Mouse (Mus musculus) activated CD4-positive, CD25-positive, alpha-beta regulatory T cell, adult 4 months (primary cell): ENCODE measurements around the gene Rasl10b. TPM values are rescaled to one million over a fixed set of nuclear protein-coding genes. Genes with fewer than 3 reads are reported as not detected.

Source experiments
- ATAC-seq: one replicate; pipeline ENCODE4 v1.8.0; 2017
- polyA plus RNA-seq, 2 experiments: library from polyadenylated mRNA; unstranded; fragments of 100-300 nt; shearing (Covaris generic); gene quantifications; one replicate each; pipeline ENCODE4 v1.2.1; 2017

The Rasl10b gene
- polyA plus RNA-seq, 2 experiments from 2014 or later = not detected

DNA sequence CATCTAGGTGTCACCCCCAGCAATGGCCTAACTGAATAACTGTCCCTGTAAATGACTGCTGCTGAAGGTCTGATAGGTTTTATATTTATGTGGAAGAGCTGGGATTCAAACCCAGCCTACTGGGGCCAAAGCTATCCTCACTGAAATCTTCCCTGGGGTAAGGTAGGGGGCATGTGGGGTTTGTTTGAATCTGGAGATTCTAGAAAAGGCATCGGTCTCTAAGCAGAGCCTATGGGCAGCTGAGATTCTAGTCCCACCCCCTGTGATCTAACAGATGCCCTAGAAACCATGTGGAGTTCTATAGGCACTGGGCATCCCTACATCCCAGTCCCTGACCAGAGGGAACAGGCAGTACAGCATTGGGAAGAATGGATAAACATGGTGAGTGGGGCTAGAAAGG is 28.4 kb downstream of the Rasl10b start, which contains the start of gene 1700020L24Rik:
TSS of gene 1700020L24Rik (plus strand) at position 301 of the 400 bp plus-strand sequence.
- ATAC-seq = no peak

DNA sequence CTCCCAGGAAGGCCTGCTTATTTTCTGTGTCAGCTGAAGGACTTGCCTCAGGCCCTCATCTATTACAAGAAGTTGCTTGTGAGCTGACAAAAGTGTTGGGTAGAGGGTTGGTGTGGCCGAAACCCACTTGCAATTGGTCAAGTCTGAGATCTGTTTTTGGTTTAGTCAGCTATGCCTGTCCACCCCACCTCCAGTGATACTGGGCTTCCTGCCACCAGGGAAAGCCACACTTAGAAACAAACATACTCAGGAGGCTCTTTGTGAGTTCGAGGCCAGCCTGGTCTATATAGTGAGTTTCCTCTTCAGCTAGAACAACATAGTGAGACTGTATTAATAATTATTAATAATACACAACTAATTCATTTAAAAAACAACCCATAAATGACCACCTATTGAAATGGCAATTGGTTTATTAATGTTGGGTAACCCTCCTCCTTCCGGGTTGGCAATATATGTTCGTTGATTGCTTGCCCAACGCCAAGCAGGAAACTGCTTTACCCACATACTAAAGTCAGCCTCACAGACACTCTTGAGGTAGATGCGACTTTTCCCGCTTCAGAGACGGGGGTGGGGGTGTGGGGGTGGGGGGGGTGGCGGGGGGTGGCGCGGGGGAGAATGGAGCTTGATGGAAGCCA is 30.6 kb downstream of the Rasl10b start:
- no peak for ATAC-seq

DNA sequence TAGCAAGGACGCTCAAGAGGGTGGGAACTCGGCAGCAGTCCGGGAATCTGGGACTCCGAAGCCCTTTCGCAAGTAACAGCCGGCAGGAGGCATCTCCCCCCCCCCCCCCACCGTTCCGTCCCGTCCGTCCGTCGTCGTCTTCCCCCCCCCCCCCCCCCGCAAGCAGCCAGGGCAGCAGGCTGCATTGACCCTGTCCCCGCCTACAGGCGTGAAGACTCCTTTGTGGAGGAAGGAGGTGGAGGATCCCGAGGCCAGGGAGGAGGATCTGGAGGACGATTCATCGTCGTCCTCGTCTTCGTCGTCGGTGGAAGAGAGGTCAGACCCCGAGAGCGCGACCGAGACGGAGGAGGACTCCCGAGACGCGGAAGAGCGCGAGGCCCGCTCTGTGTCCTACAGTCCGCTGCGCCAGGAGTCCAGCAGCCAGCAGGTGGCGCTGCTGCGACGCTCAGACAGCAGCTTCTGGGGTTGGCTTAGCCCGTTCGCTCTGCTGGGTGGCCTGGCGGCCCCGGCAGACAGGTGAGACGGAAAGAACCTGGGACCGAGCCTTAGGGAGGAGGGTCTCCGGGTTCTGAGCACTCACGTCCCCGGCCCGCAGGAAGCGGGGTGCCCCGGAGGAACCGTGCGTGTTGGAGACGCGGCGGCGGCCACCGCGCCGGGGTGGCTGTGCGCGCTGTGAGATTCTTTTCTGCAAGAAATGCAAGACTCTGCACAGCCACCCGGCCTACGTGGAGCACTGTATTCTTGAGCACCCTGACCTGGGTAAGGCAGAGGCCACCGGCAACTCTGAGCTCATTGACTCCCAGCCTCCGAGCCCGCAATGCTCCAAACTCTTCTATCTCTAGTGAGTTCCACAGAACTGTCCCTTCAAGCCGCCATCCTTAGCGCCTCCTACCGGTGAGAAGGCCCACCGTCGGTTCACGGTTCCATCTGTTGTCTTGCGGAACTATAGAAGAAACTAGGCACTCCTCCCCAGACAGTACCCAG is 31.4 kb downstream of the Rasl10b start:
- peak; percentile 90 for ATAC-seq

DNA sequence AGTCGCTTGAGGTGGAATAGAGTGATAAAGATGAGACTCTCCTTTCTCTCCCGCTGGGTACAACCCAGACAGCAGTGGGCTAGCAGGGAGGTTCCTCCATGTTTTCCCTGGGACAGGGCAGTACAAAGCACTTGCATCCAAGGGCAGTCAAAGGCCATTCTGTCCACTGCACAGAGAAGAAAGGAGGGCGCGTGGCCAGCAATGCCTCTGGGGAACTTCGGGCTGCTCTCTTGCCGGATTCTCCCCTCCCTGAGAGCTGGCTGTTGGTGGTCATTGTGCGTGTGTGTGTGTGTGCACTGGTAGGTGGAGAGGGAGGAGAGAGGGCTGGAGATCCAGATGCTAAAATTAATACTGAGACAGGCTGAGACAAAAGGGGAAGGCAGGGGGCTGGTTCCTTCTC is 32.3 kb downstream of the Rasl10b start:
- ATAC-seq = no peak

DNA sequence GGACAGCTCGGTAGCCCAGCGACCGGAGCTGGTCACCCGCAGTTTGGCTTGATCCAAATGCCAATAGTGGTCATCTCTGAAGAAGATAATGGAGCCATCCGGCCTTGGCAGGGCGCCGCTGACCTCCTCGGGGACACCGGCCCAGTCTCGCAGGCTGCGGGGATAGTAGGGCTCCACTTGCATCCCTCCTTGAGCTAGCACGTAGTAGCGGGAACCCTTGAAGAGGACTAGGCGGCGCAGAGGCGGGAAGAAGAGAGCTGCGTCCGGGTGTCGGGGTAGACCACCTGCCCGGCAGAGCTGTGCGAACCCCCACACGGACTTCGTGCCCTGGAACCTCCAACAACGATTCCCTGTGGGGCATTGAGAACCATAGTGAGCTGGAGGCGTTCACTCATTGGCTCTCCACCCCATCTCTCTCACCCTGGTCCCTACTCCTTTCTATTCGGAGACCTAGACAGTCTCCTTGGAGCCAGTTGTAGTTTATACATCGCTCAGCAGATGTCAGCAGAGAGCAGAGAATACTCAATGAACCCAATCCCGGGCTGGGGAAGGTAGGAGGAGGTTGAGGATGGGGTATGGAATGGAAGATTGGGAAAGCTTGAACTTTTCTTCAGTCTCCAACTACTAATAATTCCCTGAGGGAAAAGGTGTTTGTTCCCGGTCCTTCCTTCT is 33.8 kb downstream of the Rasl10b start:
- no peak for ATAC-seq

DNA sequence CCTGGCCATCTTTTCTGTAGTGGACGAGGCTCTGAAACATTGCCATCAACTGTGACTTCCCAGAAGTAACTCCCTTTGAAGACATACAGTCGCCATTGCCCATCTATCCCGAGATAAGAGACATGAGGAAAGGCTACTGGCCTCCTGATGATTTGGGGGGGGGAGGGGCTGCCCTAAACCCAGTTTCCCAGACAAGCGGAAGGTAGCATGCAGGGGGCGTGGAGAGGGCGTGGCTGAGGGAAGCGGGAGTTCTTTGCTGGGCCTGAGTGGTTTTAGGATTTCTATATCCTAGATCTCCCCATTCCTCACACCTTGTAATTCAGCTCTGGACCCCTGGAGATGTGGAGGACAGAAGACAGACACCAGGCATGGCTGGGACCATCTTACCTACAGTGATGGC is 34.9 kb downstream of the Rasl10b start:
- ATAC-seq = no peak

DNA sequence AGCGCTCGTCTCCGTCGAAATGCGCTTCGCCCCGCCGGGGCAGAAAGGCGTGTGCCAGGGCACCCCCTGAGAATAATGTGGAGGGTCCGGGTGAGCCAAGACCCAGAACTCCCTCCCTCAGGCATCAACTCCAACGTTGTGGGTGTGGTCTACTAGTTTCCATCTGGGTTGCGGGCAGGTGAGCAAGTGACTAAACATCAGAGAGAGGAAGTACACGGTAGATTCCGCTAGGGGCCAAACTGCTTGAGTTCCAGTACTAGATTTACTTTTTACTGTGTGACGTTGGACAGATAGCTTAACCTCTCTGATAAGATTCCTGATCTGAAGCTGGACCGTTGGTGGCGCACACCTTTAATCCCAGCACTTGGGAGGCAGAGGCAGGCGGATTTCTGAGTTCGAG is 36.1 kb downstream of the Rasl10b start:
- no peak for ATAC-seq

DNA sequence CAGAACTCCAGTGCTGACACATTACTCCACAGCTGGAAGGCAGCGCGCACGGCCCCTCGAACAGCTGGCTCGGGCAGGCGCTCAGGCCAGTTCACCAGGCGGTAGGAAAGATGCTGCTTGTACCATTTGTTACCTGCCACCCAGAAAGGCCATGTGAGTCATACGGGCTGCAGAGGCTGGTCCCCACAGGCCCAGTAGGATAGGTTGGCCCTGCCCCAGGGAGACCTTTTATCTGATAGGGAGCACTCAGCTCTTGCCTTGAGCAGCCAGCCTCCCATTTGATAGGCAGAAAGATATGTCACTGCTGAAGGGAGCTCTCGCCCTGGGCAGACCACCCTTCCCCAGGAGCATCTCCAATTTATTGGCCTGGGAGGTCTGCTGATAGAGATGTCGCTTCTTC is 38.7 kb downstream of the Rasl10b start:
- no peak for ATAC-seq

DNA sequence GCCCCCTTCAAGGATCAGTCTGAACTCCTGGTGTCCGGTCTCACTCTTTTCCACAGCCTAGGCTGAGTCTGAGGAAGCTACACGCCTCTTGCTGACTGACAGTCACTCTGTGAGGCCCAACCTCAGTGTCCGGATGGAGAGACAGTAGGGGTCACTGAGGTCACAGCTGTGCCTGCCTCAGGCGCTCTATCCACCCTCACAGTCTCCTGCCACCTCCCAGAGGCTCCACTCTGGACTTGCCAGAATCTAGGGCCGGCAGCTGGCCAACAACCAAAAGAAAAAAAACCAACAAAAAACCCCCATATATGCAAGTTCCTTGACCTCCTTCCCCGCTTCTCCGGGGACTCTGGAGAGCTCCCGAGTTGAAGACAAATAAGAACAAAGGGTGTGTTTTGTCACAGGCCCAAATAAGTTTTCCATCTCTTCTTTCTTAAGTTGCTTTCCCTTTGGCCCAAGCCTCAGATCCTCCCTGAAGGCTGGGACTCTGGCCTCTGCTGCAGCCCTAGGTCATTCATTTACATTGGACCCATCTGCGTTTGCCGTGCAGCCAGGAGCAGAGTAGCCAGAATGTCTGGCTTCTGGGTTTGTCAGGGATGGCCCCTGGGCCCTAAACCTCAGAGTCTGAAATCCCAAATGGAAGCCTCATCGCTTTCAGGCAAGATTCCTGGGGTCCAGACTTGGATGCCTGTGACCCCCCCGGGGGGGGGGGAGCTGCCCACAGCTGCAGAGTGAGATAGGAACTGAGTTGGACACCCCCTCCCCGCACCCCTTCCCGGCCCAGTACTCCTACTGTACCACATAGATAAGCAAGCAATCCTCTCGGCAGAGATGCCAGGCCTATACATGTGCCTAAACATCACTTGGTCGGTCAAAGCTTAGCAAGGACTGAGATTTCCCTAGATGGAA is 39.3 kb downstream of the Rasl10b start:
- ATAC-seq = no peak

DNA sequence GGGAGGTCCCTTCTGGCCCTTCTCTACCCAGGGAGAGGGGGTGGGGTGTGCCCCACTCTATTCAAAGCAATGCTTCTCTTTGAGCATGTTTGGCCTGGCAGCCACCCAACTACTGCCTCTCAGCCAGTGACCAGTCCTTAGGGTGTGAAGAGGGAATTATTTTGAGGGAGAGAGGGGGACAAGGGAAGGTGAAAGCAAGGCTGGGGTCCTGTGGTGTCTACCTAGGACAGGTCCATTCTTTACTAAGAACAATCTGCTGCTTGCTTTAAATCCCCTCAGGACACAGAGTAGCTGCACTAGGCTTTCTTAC is 39.9 kb downstream of the Rasl10b start:
- no peak for ATAC-seq

DNA sequence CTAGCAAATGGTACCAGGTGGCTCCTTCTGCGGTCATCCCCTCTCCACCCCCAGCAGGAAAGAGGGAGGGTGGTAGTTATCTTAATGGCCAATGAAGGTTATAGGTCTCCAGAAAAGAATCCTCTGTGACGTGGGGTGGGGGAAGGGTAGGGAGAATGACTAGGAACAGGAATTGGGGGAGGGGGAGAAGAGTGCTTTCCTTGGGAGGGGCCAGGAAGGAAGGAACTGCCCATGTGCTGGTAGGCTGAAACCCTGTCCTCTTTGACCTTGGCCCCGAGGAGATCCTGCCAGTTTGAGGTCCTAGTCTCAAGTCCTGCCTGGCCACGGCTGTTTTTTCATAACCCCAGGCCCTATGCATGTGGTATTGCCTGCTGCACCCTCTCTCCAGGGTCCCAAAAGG is 40.4 kb downstream of the Rasl10b start:
- no peak for ATAC-seq

DNA sequence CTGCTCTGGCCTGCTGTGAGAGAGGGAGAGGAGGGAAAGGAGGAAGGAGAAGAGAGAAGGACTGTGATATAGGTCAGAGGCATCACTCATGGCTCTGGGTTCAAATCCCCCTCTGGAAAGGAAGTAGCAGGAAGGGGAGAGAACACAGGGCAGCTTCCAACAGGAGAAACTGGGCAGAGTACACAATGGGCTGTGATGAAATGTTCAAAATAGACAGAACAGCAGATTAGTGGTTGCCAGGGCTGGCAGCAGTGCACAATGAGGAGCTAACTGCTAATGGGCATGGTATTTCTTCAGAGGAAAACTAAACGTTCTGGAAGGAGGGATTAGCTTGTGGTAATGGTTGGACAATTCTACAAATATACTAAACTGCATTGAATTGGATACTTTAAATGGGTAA is 41.6 kb downstream of the Rasl10b start:
- no peak for ATAC-seq

DNA sequence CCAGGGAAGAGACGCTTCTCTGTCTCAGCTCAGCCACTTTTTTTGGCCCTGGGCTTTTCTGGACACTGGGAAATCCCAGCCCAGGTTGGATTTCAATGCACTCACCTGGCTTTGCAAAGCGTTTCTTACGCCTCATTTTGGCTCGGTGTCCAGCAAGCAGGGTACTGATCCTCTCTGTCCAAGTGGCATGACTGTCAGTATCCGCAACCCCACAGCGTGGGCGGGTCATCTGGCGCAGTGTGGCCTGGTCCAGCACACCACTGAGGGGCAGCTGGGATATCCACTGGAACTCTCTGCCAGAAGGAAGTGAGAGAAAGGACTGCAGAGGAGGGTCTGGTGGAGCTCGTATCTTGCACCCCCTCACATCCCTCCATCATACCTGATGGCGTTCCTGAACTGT is 42.3 kb downstream of the Rasl10b start:
- no peak for ATAC-seq

DNA sequence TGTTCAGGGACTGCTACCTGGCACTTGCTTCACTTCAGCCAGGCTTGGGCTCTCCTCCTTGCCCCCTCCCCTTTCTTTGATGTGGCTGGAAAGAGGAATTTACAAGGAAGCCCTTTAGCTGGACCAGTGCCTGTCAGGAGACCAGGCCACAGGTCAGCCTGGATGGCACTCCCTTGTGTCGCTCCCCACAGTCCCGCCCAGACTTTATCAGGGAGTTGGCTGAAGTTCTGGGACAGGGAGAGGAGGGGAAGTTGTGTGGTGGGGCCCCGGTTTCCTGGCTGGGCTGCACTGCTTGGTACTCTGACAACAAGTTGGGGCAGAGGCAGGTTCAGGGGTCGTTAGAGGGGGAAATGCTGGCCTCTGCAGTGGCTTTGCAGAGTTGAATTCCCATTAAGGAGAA is 45.6 kb downstream of the Rasl10b start:
- ATAC-seq = no peak

DNA sequence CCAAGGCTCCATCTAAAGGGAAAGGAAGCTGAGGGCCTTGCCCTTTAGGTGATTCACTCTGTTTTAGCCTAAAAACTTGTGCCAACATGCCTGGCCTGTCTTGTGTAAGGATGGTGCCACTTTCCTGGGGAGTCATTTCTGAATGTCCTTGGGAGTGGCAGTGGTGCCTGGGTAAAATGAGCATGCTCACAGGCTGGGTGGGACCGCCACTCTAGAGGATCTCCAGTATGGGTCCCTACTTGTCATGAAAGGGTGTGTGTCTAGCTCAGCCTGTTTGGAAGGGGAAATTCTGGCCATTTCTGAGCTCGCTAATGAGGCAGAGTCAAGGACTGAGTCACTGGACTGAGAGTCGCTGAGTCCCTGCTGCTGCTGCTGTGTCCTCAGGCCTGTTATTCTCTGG is 46.7 kb downstream of the Rasl10b start:
- ATAC-seq = no peak

DNA sequence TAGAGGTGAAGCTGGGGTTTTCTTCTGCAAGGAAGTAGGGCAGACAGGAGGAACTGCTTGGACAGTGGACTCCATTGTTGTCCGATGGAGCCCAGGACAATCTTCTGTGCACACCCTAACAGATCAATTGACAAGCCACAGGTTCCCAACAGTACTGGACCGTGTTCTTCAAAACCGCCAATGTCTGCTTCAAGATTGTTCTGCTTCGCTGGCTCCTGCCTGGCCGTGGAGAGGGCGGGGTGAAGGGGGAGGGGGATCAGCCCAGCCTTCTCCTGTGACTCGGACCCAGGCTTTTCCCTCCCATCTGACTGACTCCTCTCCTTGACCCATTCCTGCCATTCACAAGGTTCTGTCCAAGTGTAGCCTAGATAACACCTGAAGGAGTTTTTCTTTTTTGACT is 48.3 kb downstream of the Rasl10b start:
- no peak for ATAC-seq

DNA sequence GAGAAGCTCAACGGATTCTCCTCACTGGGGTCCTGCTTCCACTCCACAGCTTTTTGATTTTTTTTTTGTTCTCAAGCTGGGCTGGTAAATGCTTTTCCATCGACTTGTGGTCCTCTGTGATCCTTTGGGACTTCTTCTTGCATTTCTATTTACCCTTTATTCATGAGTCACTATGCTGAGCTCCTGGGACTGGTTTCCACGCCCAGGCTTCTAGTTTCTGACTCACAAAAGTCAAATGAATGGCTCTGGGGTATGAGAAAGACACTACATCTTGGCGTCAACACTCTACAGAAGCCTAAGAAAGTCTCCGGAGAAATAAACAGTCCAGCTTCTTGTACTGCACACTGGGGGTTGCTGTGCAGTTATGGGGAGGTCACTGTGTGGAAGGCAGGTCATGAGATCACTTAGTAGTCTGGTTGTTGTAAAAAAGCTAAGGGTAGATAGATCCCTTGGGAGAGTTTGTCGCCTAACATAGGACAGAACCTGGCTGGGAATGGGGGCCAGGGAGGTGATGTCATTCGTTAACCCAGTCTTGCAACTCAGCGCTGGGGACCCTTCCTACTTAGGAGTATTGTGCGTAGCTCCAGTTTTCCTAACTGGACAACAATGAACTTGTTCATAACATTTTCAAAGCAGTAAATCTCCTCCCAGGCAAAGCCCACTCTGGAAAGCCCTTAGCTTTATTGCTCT is 49.1 kb downstream of the Rasl10b start:
- no peak for ATAC-seq

DNA sequence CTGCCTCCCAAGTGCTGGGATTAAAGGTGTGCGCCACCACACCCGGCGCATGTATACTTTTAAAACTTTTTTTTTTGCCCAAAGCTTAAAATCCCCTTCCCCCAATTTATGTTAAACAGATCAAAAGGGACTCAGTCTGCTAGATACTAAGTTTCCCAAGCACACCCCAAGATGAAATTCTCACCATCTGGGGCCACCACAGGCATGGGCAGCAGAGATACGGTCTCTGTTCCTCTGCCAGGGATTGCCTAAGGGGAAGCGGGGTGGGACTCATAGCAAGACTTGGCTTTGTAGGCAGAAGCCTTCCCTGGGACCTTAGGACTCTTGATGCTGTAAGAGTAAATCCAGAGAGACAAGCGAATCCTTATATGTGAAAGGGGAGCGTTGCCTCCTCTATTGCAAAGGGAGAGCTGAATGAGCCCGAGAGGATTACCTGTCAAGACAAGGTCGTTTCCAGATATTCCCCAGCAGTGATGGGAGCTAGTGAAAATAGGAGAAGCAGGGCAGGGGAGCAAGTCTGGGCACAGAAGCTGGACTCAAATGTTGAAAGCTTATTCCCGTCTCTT is 52.6 kb downstream of the Rasl10b start:
- no peak for ATAC-seq

DNA sequence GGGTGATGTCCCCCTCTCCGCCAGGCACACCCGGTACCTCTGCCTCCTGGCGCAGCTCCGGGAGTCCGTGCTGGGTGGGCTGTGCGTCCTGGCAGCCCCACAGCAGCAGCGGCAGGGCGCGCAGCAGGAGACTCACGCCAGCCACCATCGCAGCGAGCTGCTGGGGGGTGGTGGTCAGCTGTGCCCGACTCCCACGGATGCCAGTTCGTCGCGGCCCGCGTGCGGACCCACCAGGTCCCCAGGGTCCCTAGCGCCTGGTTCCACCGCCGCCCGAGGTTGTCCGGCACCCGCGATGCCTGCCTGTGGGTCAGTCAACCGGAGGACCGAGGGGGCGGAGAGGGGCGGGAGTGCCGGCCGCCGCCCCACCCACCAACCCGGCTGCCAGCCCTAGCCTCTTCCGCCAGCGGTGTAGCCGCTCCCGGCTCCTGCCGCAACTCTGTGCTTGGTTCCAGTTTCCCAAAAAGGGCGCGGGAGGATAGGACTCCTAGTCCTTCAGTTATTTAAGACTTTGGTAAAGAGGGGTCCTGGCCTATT is 53.8 kb downstream of the Rasl10b start, which contains the start of gene Mmp28:
TSS of gene Mmp28 (minus strand) at position 361 of the 534 bp plus-strand sequence.
- ATAC-seq = no peak

DNA sequence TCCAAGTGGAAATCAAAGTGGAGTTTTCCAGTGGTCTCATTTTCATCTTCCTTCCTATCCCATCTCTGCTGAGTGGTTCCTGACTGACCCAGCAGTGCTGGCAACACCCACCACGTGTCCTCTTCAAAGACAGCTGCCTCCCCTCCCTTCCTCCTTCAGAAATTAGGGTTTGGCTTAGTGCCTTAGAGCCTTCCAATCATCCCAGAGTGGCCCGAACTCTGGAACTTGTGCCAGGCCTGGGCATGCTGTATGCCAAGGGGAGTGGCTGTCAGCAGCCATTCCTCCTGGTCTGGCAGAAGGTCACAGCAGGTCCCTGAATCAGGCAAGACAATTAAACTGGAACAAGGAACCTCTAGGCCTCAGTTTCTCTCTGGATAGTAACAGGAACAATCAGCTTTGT is 57.0 kb downstream of the Rasl10b start:
- no peak for ATAC-seq

DNA sequence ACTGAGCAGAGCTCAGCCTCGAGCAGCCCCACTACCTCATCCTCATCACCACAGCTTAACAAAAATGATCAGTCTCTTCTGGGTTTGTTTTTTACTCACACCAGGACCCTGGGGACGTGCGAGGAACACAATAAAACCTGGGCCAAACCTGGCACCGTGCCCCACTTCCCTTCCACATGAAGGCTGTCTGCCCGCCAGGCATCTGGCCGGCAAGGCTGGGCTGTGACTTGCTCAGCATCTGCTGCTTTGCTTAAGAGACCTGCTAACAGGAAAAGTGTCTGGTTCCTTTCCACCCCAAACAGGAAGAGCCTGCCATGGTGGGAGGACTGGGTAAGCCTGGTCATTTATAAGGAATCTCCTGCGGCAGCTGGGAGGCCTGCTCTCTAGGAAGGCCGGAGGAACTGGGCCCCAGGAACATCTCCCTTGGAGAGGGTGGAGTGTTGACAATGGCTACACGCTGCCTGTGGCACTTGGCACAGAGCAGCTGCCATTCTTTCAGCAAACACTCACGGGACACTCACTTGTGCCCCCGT is 58.2 kb downstream of the Rasl10b start:
- no peak for ATAC-seq
